Mouse (Mus musculus) lung, adult 2 months (tissue): ENCODE results near the gene Pbld2.

Experiments used
- CTCF ChIP-seq: fragments of 200-500 bp; IDR thresholded peaks from 2 replicates; pipeline ENCODE4 v1.5.1; 2011; ENCODE audit warnings: mild to moderate bottlenecking, low read length, control low read depth; ENCODE audit not compliant: insufficient read depth
- POLR2A ChIP-seq: fragments of 200-500 bp; IDR thresholded peaks from 2 replicates; pipeline ENCODE4 v1.6.1; 2011; ENCODE audit warnings: low read depth, mild to moderate bottlenecking, control low read depth, low read length, borderline replicate concordance; ENCODE audit errors: extremely low read depth

- TF ChIP-seq CTCF (no peak), POLR2A (no peak)
Observed at GRCm38 (mm10) chr10:63063365-63063764, 39.2 kb downstream of the Pbld2 start.
